Mouse (Mus musculus): ENCODE measurements at regions not wholly inside any gene's neighbourhood (a gene's known extent, or its start where the extent isn't known, plus 50 kb on each side); places are given as distances from the start of the nearest gene placed in this dataset.

DNA sequence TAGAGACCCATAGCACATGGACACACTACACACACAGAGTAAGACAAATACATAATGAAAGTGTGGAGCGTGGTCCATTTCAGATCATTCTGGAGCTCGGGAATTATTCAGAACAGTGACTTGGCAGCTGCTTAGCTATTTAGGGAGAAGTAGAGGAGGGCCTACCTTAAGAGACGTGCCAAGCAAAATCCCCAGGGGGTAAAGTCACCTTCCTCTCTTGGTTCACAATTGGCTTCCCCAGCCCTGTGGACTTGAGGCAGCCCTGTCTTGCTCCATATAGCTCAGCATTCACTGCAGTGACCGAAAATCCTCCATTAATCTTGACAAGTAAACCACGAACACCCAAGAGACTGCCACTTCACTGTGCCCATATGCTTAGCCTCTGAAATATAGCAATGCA is 574.8 kb downstream of the 1810013L24Rik start:
- ATAC-seq (ENCODE audit: low FRiP score) (no peak), DNase-seq (ENCODE audit: low spot score) (no peak)
- Histone ChIP-seq H3K27ac (ENCODE audit: low read depth, low read length) (no peak overlapping the region), H3K9me3 (ENCODE audit: low read length) (no peaks in the 10 kb centered on the region), H3K4me2 (ENCODE audit: low read depth, low read length, poor library complexity, severe bottlenecking) (no peak overlapping the region), H3K4me1 (ENCODE audit: insufficient read depth, low read length) (no peaks in the 10 kb centered on the region), H3K27me3 (ENCODE audit: insufficient read depth, low read length) (no peaks in the 10 kb centered on the region), H3K36me3 (ENCODE audit: insufficient read depth, low read length) (no peaks in the 10 kb centered on the region), H3K4me3 (ENCODE audit: low read depth, low read length) (no peak overlapping the region), H3K9ac (replicated peaks; ENCODE audit: low read length, poor library complexity, severe bottlenecking) (no peak overlapping the region)
- WGBS, result 80% methylated on average over 5 of the region's 5 CpGs
- no peak for TF ChIP-seq CTCF (IDR thresholded peaks at IDR 0.05)

DNA sequence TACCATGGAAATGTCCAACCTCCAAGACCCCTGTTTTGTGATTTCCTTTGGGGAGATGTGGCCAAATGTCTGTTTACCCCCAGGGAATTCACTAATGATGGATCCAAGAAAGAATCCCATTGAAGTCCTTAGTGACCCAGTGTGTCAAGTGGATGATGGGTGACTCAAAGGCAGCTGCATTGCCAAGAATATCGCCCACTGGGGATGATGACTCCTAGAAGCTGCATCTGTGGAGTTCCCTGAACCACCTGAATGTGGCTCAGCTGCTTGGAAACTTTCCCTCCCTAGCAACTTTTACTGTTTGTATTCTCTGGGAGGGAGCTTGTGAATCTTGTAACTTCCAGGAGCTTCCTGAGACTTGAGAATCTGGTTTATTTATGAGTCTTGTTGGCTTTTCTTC is 578.3 kb downstream of the 1810013L24Rik start:
- no peaks in the 10 kb centered on the region for H3K4me1 ChIP-seq (ENCODE audit: insufficient read depth, low read length)
- no peak for TF ChIP-seq CTCF (IDR thresholded peaks at IDR 0.05)
- WGBS, result 79% methylated on average over 1 of the region's 1 CpGs

DNA sequence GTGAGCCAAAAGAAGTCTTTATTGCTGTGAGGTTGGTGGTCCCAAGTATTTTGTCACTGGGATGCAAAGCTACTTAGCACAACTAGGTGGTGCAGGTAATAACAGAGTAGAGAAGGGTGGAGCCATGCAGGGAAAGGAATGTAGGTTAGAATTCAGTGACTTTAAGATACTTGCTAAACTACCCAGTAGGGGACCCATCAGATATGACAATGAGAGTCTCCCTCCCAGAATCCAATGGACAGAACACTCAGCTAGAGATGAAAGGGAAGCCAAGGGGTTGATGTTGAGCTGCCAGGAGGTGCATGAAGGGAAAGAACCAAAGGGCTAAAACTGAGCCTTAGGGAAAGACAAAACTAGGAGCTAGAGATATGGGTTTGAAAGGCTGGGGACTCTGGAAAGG is 564.9 kb downstream of the Grin2a start:
- no peaks in the 10 kb centered on the region for H3K36me3 ChIP-seq (ENCODE audit: insufficient read depth, low read length)
- no peaks in the 10 kb centered on the region for H3K27me3 ChIP-seq (ENCODE audit: insufficient read depth, low read length)
- H3K4me2 ChIP-seq (ENCODE audit: low read depth, low read length, poor library complexity, severe bottlenecking), result no peak overlapping the region
- H3K27ac ChIP-seq (ENCODE audit: low read depth, low read length), result no peak overlapping the region
- no peak for TF ChIP-seq CTCF (IDR thresholded peaks at IDR 0.05)
- no peak for ATAC-seq (ENCODE audit: low FRiP score)
- no peaks in the 10 kb centered on the region for H3K9me3 ChIP-seq (ENCODE audit: low read length)
- DNase-seq (ENCODE audit: low spot score), result no peak
- no peak overlapping the region for H3K9ac ChIP-seq (replicated peaks; ENCODE audit: low read length, poor library complexity, severe bottlenecking)
- H3K4me1 ChIP-seq (ENCODE audit: insufficient read depth, low read length), result no peaks in the 10 kb centered on the region
- no peak overlapping the region for H3K4me3 ChIP-seq (ENCODE audit: low read depth, low read length)

More for the DNA sequence above, 578.3 kb downstream of the 1810013L24Rik start:
- Histone ChIP-seq H3K4me2 (ENCODE audit: low read depth, low read length, poor library complexity, severe bottlenecking) (no peak overlapping the region), H3K4me3 (ENCODE audit: low read depth, low read length) (no peak overlapping the region), H3K36me3 (ENCODE audit: insufficient read depth, low read length) (no peaks in the 10 kb centered on the region), H3K27me3 (ENCODE audit: insufficient read depth, low read length) (no peaks in the 10 kb centered on the region), H3K9me3 (ENCODE audit: low read length) (no peaks in the 10 kb centered on the region), H3K9ac (replicated peaks; ENCODE audit: low read length, poor library complexity, severe bottlenecking) (no peak overlapping the region), H3K27ac (ENCODE audit: low read depth, low read length) (no peak overlapping the region)
- ATAC-seq (ENCODE audit: low FRiP score) (no peak), DNase-seq (ENCODE audit: low spot score) (no peak)

DNA sequence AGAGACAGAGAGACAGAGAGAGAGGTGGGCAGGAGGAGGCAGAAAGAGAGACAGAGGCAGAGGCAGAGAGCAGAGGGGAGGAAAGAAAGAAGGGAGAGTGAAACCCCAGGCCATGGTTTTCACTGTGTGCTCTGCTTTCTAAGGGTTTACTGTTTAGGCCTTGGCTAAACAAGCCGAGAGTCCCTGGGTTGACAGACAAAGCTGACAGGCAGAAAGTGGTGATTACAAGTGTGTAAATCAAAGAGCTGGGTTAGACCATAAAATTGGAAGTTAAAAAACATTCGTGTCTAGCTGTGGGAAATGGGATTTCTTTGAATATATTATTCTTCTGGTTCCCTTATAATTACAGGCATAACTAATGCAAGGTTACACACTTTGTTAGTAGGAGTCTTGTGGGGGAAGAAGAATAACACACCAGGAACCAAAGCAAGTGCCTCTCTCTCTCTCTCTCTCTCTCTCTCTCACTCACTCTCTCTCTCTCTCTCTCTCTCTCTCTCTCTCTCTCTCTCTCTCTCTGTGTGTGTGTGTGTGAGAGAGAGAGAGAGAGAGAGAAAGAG is 556.0 kb downstream of the Grin2a start:
- no peak for ATAC-seq (ENCODE audit: low FRiP score)
- no peak for TF ChIP-seq CTCF (IDR thresholded peaks at IDR 0.05)

DNA sequence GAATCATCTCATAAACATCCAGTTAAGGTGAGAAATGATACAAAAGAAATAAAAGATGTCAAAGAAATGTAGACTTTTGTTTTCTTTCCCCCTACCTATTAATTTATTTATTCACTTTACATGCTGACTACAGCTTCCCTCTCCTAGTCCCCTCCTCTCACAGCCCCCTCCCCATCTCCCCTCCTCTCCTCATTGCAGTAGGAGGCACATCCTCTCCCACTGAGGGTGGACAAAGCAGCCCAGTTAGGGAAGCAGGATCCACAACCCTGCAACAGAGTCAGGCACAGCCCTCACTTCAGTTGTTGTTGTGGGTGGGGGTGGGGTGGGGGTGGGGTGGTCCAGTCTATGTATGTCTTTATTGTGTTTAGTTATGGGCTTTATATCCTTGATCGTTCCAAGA is 555.5 kb downstream of the Grin2a start:
- H3K9me3 ChIP-seq (ENCODE audit: low read length), result no peaks in the 10 kb centered on the region
- 72% methylated on average over 1 of the region's 1 CpGs for WGBS
- ATAC-seq (ENCODE audit: low FRiP score), result no peak

More for the DNA sequence above, 556.0 kb downstream of the Grin2a start:
- no peaks in the 10 kb centered on the region for H3K36me3 ChIP-seq (ENCODE audit: insufficient read depth, low read length)
- 12% methylated on average over 2 of the region's 2 CpGs for WGBS
- H3K27me3 ChIP-seq (ENCODE audit: insufficient read depth, low read length), result no peaks in the 10 kb centered on the region
- H3K27ac ChIP-seq (ENCODE audit: low read depth, low read length), result no peak overlapping the region
- H3K9me3 ChIP-seq (ENCODE audit: low read length), result no peaks in the 10 kb centered on the region
- H3K4me3 ChIP-seq (ENCODE audit: low read depth, low read length), result no peak overlapping the region
- H3K4me2 ChIP-seq (ENCODE audit: low read depth, low read length, poor library complexity, severe bottlenecking), result no peak overlapping the region
- no peak overlapping the region for H3K9ac ChIP-seq (replicated peaks; ENCODE audit: low read length, poor library complexity, severe bottlenecking)
- no peak for DNase-seq (ENCODE audit: low spot score)
- H3K4me1 ChIP-seq (ENCODE audit: insufficient read depth, low read length), result no peaks in the 10 kb centered on the region

DNA sequence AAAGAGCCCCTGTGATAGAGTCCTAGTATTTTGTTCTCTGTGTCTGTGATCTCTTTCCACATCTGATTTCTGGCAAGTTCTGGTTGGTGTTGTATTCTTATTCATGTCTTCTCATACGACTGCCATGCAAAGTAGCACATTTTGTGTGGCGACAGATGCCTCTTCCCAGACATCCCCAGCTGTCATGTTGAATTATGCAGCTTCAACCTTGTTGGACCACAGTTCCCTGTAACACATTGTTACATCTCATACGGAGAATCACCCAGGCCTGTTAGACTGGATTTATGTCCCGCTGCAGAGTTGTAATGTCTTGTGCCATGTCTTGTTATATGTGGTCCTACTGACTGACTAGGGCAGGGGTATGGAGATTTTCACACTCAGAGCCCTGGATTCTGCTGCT is 543.3 kb downstream of the Grin2a start:
- no peak for ATAC-seq (ENCODE audit: low FRiP score)
- no peak overlapping the region for H3K4me2 ChIP-seq (ENCODE audit: low read depth, low read length, poor library complexity, severe bottlenecking)
- no peak overlapping the region for H3K4me3 ChIP-seq (ENCODE audit: low read depth, low read length)
- no peaks in the 10 kb centered on the region for H3K36me3 ChIP-seq (ENCODE audit: insufficient read depth, low read length)
- 73% methylated on average over 4 of the region's 4 CpGs for WGBS
- H3K27ac ChIP-seq (ENCODE audit: low read depth, low read length), result no peak overlapping the region
- no peak for TF ChIP-seq CTCF (IDR thresholded peaks at IDR 0.05)
- H3K27me3 ChIP-seq (ENCODE audit: insufficient read depth, low read length), result no peaks in the 10 kb centered on the region
- no peak for DNase-seq (ENCODE audit: low spot score)
- no peaks in the 10 kb centered on the region for H3K4me1 ChIP-seq (ENCODE audit: insufficient read depth, low read length)
- H3K9ac ChIP-seq (replicated peaks; ENCODE audit: low read length, poor library complexity, severe bottlenecking), result no peak overlapping the region
- H3K9me3 ChIP-seq (ENCODE audit: low read length), result no peaks in the 10 kb centered on the region

More for the DNA sequence above, 555.5 kb downstream of the Grin2a start:
- Histone ChIP-seq H3K36me3 (ENCODE audit: insufficient read depth, low read length) (no peaks in the 10 kb centered on the region), H3K27ac (ENCODE audit: low read depth, low read length) (no peak overlapping the region), H3K9ac (replicated peaks; ENCODE audit: low read length, poor library complexity, severe bottlenecking) (no peak overlapping the region), H3K27me3 (ENCODE audit: insufficient read depth, low read length) (no peaks in the 10 kb centered on the region), H3K4me2 (ENCODE audit: low read depth, low read length, poor library complexity, severe bottlenecking) (no peak overlapping the region), H3K4me1 (ENCODE audit: insufficient read depth, low read length) (no peaks in the 10 kb centered on the region), H3K4me3 (ENCODE audit: low read depth, low read length) (no peak overlapping the region)
- no peak for DNase-seq (ENCODE audit: low spot score)
- TF ChIP-seq CTCF (IDR thresholded peaks at IDR 0.05), result no peak

All from midbrain, postnatal 0 days (tissue).